Mouse (Mus musculus): ENCODE results near the gene Ppef1. TPM values are rescaled to one million over a fixed set of nuclear protein-coding genes. Genes with fewer than 3 reads are reported as not detected.

Ppef1 gene
- total and polyA plus RNA-seq, 3 experiments, result 0.15 TPM; not detected in 2

GRCm38 (mm10) chrX:160585110-160585509 is 150.5 kb downstream of the Ppef1 start:
- Histone ChIP-seq H3K4me1 (ENCODE audit: control insufficient read depth in 1 of 2, insufficient read depth in 2 of 2, low read length in 2 of 2) (no peaks in the 10 kb centered on the region), H3K27ac (ENCODE audit: control insufficient read depth, low read depth, low read length) (no peak overlapping the region), H3K4me3 (ENCODE audit: control insufficient read depth in 1 of 2, insufficient read depth in 1 of 2, low read depth in 2 of 2, low read length in 2 of 2) (no peak overlapping the region), H3K79me2 (ENCODE audit: control insufficient read depth, insufficient read depth, low read length, poor library complexity) (no peaks in the 10 kb centered on the region), H3K27me3 (ENCODE audit: control insufficient read depth in 1 of 2, insufficient read depth in 2 of 2, low read length in 2 of 2) (no peaks in the 10 kb centered on the region), H3K9me3 (replicated peaks; ENCODE audit: insufficient read depth, low read length) (no peaks in the 10 kb centered on the region), H3K36me3 (ENCODE audit: control insufficient read depth in 1 of 2, insufficient read depth in 2 of 2, low read length in 2 of 2) (no peaks in the 10 kb centered on the region; a peak in 1 of 4 replicates), H3K9ac (ENCODE audit: control insufficient read depth, low read depth, low read length, poor library complexity, severe bottlenecking) (no peak overlapping the region)
- no peak for DNase-seq (ENCODE audit: low read depth, low spot score)
- TF ChIP-seq USF1 (IDR thresholded peaks at IDR 0.05; ENCODE audit: low read depth, low read length), result no peak
- TF ChIP-seq TCF12 (IDR thresholded peaks at IDR 0.05; ENCODE audit: low read depth, low read length), result no peak
- no peak for TF ChIP-seq ZMIZ1 (IDR thresholded peaks at IDR 0.05; ENCODE audit: low read depth, low read length)
- no peak for TF ChIP-seq UBTF (IDR thresholded peaks at IDR 0.05; ENCODE audit: borderline replicate concordance, insufficient read depth, low read depth, low read length)
- no peak for TF ChIP-seq MEF2A (IDR thresholded peaks at IDR 0.05; ENCODE audit: extremely low read depth, insufficient replicate concordance, low read depth, low read length, poor library complexity, severe bottlenecking)
- TF ChIP-seq ETS1 (IDR thresholded peaks at IDR 0.05; ENCODE audit: low read depth, low read length), result no peak
- no peak for TF ChIP-seq CHD1 (IDR thresholded peaks at IDR 0.05; ENCODE audit: low read depth, low read length)
- TF ChIP-seq ELF1 (IDR thresholded peaks at IDR 0.05; ENCODE audit: low read depth, low read length), result no peak
- no peak for TF ChIP-seq RAD21 (IDR thresholded peaks at IDR 0.05; ENCODE audit: low read depth, low read length)
- no peak for TF ChIP-seq EP300 (IDR thresholded peaks at IDR 0.05; ENCODE audit: low read depth in 1 of 2, low read length in 2 of 2)
- no peak for TF ChIP-seq CTCF (IDR thresholded peaks at IDR 0.05 in 2 of 3, conservative IDR thresholded peaks at IDR 0.05 in 1 of 3; ENCODE audit: control insufficient read depth in 1 of 3, insufficient read depth in 1 of 3, low read depth in 2 of 3, low read length in 3 of 3, poor library complexity in 1 of 3, severe bottlenecking in 1 of 3)
- TF ChIP-seq SIN3A (IDR thresholded peaks at IDR 0.05; ENCODE audit: low read length), result no peak
- no peak for TF ChIP-seq NELFE (IDR thresholded peaks at IDR 0.05; ENCODE audit: low read depth, low read length)
- no peak for TF ChIP-seq KAT2A (conservative IDR thresholded peaks at IDR 0.05; ENCODE audit: low read depth, low read length)
- TF ChIP-seq E2F4 (IDR thresholded peaks at IDR 0.05; ENCODE audit: borderline replicate concordance, low read depth, low read length), result no peak
- TF ChIP-seq MYC (IDR thresholded peaks at IDR 0.05; ENCODE audit: low read depth, low read length), result no peak

GRCm38 (mm10) chrX:160584148-160584838 is 151.3 kb downstream of the Ppef1 start:
- Histone ChIP-seq H3K79me2 (ENCODE audit: control insufficient read depth, insufficient read depth, low read length, poor library complexity) (no peaks in the 10 kb centered on the region), H3K9me3 (replicated peaks; ENCODE audit: insufficient read depth, low read length) (no peaks in the 10 kb centered on the region), H3K36me3 (ENCODE audit: control insufficient read depth in 1 of 2, insufficient read depth in 2 of 2, low read length in 2 of 2) (no peaks in the 10 kb centered on the region), H3K27ac (ENCODE audit: control insufficient read depth, low read depth, low read length) (no peak overlapping the region), H3K27me3 (ENCODE audit: control insufficient read depth in 1 of 2, insufficient read depth in 2 of 2, low read length in 2 of 2) (no peaks in the 10 kb centered on the region), H3K4me1 (ENCODE audit: control insufficient read depth in 1 of 2, insufficient read depth in 2 of 2, low read length in 2 of 2) (no peaks in the 10 kb centered on the region), H3K4me3 (ENCODE audit: control insufficient read depth in 1 of 2, insufficient read depth in 1 of 2, low read depth in 2 of 2, low read length in 2 of 2) (no peak overlapping the region), H3K9ac (ENCODE audit: control insufficient read depth, low read depth, low read length, poor library complexity, severe bottlenecking) (no peak overlapping the region)
- no peak for DNase-seq (ENCODE audit: low read depth, low spot score)
- TF ChIP-seq RAD21 (IDR thresholded peaks at IDR 0.05; ENCODE audit: low read depth, low read length) (no peak), POLR2AphosphoS5 (IDR thresholded peaks at IDR 0.05; ENCODE audit: borderline replicate concordance, low read depth, low read length) (no peak), KAT2A (conservative IDR thresholded peaks at IDR 0.05; ENCODE audit: low read depth, low read length) (no peak)

All from MEL (cell line).